Comparison of ENCODE assay signal across 8 mouse cellular contexts in genomic region chr11:88848590-88848989, GRCm38 (mm10). TPM values are rescaled to one million over a fixed set of nuclear protein-coding genes. Genes with fewer than 3 reads are reported as not detected.
A peak's percentile ranks its signal among the peaks of the same experiment; 100 is the strongest.
DNase-seq lines count a peak whose midpoint lies in the region; ATAC-seq and TF ChIP-seq lines count a peak whose summit lies in the region.

No protein-coding gene starts in this region.

- 31% methylated on average over 5 of the region's 5 CpGs for WGBS in embryonic facial prominence, embryonic 13.5 days
- 50% methylated on average over 5 of the region's 5 CpGs for WGBS in thymus, adult 2 months

- peak; percentile 19 to 56 for DNase-seq in layer of hippocampus, adult 2 months (ENCODE audit: low spot score in 2 of 2)
- DNase-seq in layer of hippocampus, adult 9-10 months (ENCODE audit: low spot score), result no peak
- peak; percentile 63 for DNase-seq in adrenal gland, adult 8-10 months
- peak; percentile 30 for DNase-seq in heart, postnatal 25 days (ENCODE audit: low spot score)
- DNase-seq in kidney, postnatal 36 days, result peak; percentile 67 to 80
- peak; percentile 67 for DNase-seq in lung, postnatal 25 days (ENCODE audit: low spot score)
- peak; percentile 37 for DNase-seq in thymus, adult 2 months

- H3K36me3 ChIP-seq in embryonic facial prominence, embryonic 13.5 days, result peaks cover 25% of the 10 kb centered on the region
- H3K36me3 ChIP-seq in thymus, adult 2 months (ENCODE audit: control insufficient read depth, insufficient read depth, low read length), result no peaks in the 10 kb centered on the region

- intact Hi-C loops in heart, postnatal 25 days (cut with DNase I), result loop anchor here (2.0 to 5.0 kb wide), 3 partner anchors 59 to 124 kb away; partner anchors contain the start of genes Coil and Scpep1

- H3K9ac ChIP-seq in embryonic facial prominence, embryonic 13.5 days, result 0 out of 2 replicates have a peak overlapping the region, but pooled peaks have one; percentile 32

- TF ChIP-seq CTCF in layer of hippocampus, adult 2 months (conservative IDR thresholded peaks at IDR 0.05), result peak; percentile 92
- peak; percentile 74; the same call in 1 of the 2 replicates for TF ChIP-seq CTCF in thymus, adult 2 months (IDR thresholded peaks at IDR 0.05; ENCODE audit: borderline replicate concordance, control insufficient read depth, extremely low read depth, insufficient read depth, low read length, poor library complexity)

- no peak for TF ChIP-seq POLR2A in thymus, adult 2 months (IDR thresholded peaks at IDR 0.05; ENCODE audit: control insufficient read depth, extremely low read depth, insufficient read depth, low read length, poor library complexity)

- no peaks in the 10 kb centered on the region for H3K9me3 ChIP-seq in embryonic facial prominence, embryonic 13.5 days

- peaks cover 21% of the 10 kb centered on the region for H3K4me1 ChIP-seq in embryonic facial prominence, embryonic 13.5 days
- H3K4me1 ChIP-seq in thymus, adult 2 months (replicated peaks; ENCODE audit: control insufficient read depth, insufficient read depth, low read length), result peaks cover 6% of the 10 kb centered on the region

- H3K27me3 ChIP-seq in embryonic facial prominence, embryonic 13.5 days, result no peaks in the 10 kb centered on the region
- H3K27me3 ChIP-seq in thymus, adult 2 months (ENCODE audit: control insufficient read depth, insufficient read depth, low read length), result no peaks in the 10 kb centered on the region

- ATAC-seq in embryonic facial prominence, embryonic 13.5 days (ENCODE audit: insufficient number of reproducible peaks, insufficient read depth, low FRiP score, low TSS enrichment, low read depth), result no peak

- no peak overlapping the region for H3K27ac ChIP-seq in layer of hippocampus, adult 2 months
- H3K27ac ChIP-seq in embryonic facial prominence, embryonic 13.5 days, result no peak overlapping the region
- no peak overlapping the region for H3K27ac ChIP-seq in thymus, adult 2 months (ENCODE audit: control insufficient read depth, insufficient read depth, low read length)

- no peak overlapping the region for H3K4me2 ChIP-seq in embryonic facial prominence, embryonic 13.5 days

- H3K4me3 ChIP-seq in layer of hippocampus, adult 2 months, result no peak overlapping the region; the same call in 1 of the 2 replicates
- H3K4me3 ChIP-seq in embryonic facial prominence, embryonic 13.5 days, result no peak overlapping the region
- H3K4me3 ChIP-seq in thymus, adult 2 months (ENCODE audit: control insufficient read depth, insufficient read depth, low read length), result no peak overlapping the region

RNA-seq across cellular contexts. Expression of gene Akap1, which starts 15.8 kb away (rescaled TPM):
- 10 to 100 TPM; 38.9 to 40.3 TPM for total RNA-seq in layer of hippocampus, adult 2 months (2021)
- total RNA-seq in adrenal gland, adult 8-10 months (2022), result 100 to 1,000 TPM; 102 to 124 (median 117) TPM
- 16.0 and 18.7 TPM in 2 replicates for polyA plus RNA-seq in embryonic facial prominence, embryonic 13.5 days (2015; fragmentation: Nextera tagmentation; extraction: Ambion mirVana)
- 100 to 1,000 TPM; 114 to 123 TPM for total RNA-seq in heart, postnatal 25 days (2021)
- polyA plus RNA-seq in thymus, adult 2 months (2012; rRNA removed), result 33.6 and 41.3 TPM in 2 replicates
